Mouse (Mus musculus) neural tube, embryonic 14.5 days (tissue): ENCODE measurements around the gene Ap1m2. TPM values are rescaled to one million over a fixed set of nuclear protein-coding genes. Genes with fewer than 3 reads are reported as not detected.
"Not testable (repeated sequence)": the region's sequence is repeated elsewhere in the genome, so short reads cannot be mapped to it uniquely, and the experiment has no call there.

ENCODE experiments used
- ATAC-seq: fragments of 200-750 bp; cut with Nextera tagmentation; 2 replicates; pipeline ENCODE4 v1.8.0; 2017; ENCODE audit warnings: low read depth, mild to moderate bottlenecking, moderate TSS enrichment, moderate library complexity
- H3K27ac ChIP-seq: fragments of 300-500 bp; sonication (generic); 2 replicates; pipeline ENCODE4 v1.5.1; 2014; ENCODE audit warnings: low read depth, mild to moderate bottlenecking, control low read depth, low read length, moderate library complexity, mixed read lengths
- H3K27me3 ChIP-seq: fragments of 300-500 bp; sonication (generic); 2 replicates; pipeline ENCODE4 v1.6.1; 2014; ENCODE audit warnings: low read length; ENCODE audit not compliant: control insufficient read depth, insufficient read depth
- H3K36me3 ChIP-seq: fragments of 300-500 bp; sonication (generic); 2 replicates; pipeline ENCODE4 v1.6.1; 2014; ENCODE audit warnings: low read length, mixed read lengths; ENCODE audit not compliant: control insufficient read depth, insufficient read depth
- H3K4me1 ChIP-seq: fragments of 300-500 bp; sonication (generic); 2 replicates; pipeline ENCODE4 v1.6.1; 2014; ENCODE audit warnings: low read length; ENCODE audit not compliant: control insufficient read depth, insufficient read depth
- H3K4me2 ChIP-seq: fragments of 300-500 bp; sonication (generic); 2 replicates; pipeline ENCODE4 v1.6.1; 2014; ENCODE audit warnings: mild to moderate bottlenecking, low read depth, low read length, control low read depth
- H3K4me3 ChIP-seq: fragments of 300-500 bp; sonication (generic); 2 replicates; pipeline ENCODE4 v1.5.1; 2014; ENCODE audit warnings: low read depth, low read length, control low read depth, mixed read lengths
- H3K9ac ChIP-seq: fragments of 300-500 bp; sonication (generic); replicated peaks from 2 replicates; pipeline ENCODE4 v1.6.1; 2014; ENCODE audit warnings: low read depth, mild to moderate bottlenecking, control low read depth, low read length, mixed read lengths
- H3K9me3 ChIP-seq: fragments of 300-500 bp; sonication (generic); 2 replicates; pipeline ENCODE4 v1.6.1; 2016; ENCODE audit warnings: low read length; ENCODE audit not compliant: control insufficient read depth
- WGBS: fragments of 180-500 bp; shearing (Covaris S2); extraction: QIAGEN DNeasy Blood & Tissue Kit; methylation state at CpG from one replicate; pipeline ENCODE4 v1.1.7; 2014; 5-methylcytosine and 5-hydroxymethylcytosine counted together
- polyA plus RNA-seq: library from polyadenylated mRNA; unstranded; fragments of >200 nt; fragmentation: Nextera tagmentation; extraction: Ambion mirVana; gene quantifications from 2 replicates; pipeline ENCODE4 v1.2.1, GENCODE M21; 2014

Gene Ap1m2
- polyA plus RNA-seq, 1 experiment from 2014 or later = 2.3 TPM

DNA sequence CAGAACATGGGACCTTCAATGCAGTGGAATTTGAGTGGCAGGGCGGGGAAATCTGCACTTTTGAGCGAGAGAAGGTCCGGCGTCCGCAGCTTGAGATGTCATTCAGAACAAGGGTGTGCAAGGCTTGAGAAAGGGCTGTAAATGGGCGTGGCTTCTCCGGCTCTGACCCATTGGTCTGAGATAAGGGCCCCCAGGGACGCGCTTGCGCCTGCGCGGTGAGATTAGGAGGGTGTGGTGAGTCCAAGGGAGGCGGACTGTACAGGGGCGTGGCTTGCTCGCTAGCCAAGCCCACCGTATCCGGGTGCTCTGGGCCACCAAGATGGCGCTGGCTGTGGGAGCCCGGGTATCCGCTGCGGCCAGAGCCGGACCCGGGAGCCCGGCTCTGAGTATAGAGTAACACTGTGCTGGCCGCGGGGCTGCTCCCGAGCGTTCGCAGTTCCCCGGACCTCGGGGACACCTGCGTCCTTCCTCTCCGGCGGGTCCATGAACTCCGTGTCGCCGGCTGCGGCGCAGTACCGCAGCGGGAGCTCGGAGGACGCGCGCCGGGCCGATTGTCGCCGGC, 47.1 kb downstream of the Ap1m2 start, which contains the start of gene Atg4d:
Atg4d (plus strand) TSS at position 294 of the 562 bp plus-strand sequence.
- Histone ChIP-seq H3K9ac (peak within 1 kb of the TSS; percentile 81), H3K27ac (peak within 1 kb of the TSS; percentile 60), H3K4me3 (peak within 1 kb of the TSS; percentile 94), H3K36me3 (peaks cover 11% of the 10 kb centered on the region), H3K9me3 (no peaks in the 10 kb centered on the region), H3K4me1 (peaks cover 18% of the 10 kb centered on the region), H3K4me2 (peak within 1 kb of the TSS; percentile 88), H3K27me3 (no peaks in the 10 kb centered on the region)
- WGBS = under 1% methylated on average over 44 of the region's 49 CpGs
- ATAC-seq = peak; percentile 97

DNA sequence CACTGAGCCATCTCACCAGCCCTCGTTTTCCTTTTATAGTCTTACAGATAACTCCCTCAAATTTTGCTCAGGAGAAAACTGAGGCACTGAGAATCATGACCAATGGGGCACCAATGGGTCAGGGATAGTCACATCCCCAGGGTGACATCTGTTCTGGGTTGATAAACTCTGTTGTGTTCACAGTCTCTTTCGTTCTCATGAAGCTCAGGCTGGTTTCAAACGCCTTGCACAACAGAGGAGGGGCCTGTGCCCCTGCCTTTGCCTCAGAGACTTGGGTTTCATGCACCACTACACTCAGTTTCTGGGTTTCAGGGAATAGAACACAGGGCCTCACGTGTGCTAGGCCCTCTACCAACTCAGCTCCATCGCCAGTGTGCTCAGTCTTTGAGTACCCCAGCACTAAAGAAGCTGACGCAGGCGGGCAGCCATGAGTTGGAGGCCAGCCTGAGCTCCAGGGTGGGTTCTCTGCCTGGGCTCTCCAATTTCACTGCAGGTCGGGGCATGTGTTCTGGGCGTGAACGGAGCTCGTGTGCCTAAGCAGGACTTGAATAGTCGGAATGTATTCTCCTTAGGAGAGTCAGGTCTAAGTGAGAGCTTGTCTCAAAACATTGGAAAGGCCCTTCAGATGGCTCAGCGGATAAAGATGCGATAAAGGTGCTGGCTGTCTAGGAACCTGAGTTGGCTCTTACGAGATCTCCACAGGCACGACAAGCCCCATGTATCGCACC, 47.7 kb downstream of the Ap1m2 start:
- Histone ChIP-seq H3K4me1 (peaks cover 18% of the 10 kb centered on the region), H3K4me3 (peak overlapping the region; percentile 94)
- ATAC-seq = peak; percentile 5; the same call in 1 of the 2 replicates

DNA sequence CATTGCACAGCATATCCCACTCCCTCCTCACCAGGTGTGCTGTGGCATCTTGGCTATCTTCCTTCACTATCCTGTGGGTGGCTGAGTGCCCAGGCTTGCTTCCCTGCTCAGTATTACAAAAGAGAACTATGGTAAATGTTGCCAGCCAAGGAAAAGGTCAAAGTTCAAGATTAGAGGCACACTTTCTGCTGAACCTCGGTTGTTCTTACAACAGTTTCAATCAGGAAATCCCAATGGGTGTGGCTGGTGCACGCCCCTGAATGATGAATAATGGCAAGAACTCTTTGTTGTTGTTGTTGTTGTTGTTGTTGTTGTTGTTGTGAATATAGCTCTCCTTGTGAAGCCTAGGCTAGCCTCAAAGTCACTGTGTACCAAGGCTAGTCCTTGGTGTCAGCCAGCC, 50.3 kb downstream of the Ap1m2 start:
- WGBS = 75% methylated on average over 2 of the region's 2 CpGs

More for the DNA sequence above, 47.7 kb downstream of the Ap1m2 start:
- H3K9ac ChIP-seq = peak overlapping the region; percentile 81
- peak overlapping the region; percentile 60 for H3K27ac ChIP-seq
- WGBS = 14% methylated on average over 17 of the region's 17 CpGs
- H3K4me2 ChIP-seq = peak overlapping the region; percentile 88
- 0 out of 2 replicates have a peak, but pooled peaks cover 6% of the 10 kb centered on the region for H3K36me3 ChIP-seq
- no peaks in the 10 kb centered on the region for H3K9me3 ChIP-seq
- no peaks in the 10 kb centered on the region for H3K27me3 ChIP-seq

DNA sequence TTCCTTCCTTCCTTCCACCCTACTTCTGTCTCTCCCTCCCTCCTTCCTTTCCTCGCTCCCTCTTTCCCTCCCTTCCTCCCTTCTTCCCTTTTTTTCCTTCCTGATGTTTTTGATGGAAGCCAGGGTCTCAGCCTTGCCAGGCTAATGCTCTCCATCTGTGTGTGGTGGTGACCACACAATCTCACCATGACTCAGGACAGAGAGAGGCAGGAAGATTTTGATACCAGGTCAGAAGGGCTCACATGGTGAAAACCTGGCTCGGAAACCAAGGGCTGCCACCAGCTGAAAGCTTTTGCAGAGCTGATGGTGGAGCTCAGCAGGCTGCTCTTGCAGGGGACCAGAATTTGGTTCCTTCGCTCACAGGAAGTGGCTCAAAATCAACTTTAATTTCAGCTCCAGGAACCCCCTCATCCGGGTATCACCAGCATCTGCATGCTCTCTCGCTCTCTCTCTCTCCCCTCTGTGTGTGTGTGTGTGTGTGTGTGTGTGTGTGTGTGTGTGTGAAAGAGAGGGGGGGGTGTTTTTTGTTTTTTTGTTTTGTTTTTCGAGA, 51.6 kb downstream of the Ap1m2 start:
- no peak for ATAC-seq
- Histone ChIP-seq H3K4me3 (no peak overlapping the region), H3K9me3 (no peaks in the 10 kb centered on the region), H3K36me3 (no peaks in the 10 kb centered on the region), H3K4me2 (no peak overlapping the region), H3K9ac (no peak overlapping the region), H3K27me3 (no peaks in the 10 kb centered on the region), H3K27ac (no peak overlapping the region), H3K4me1 (peaks cover 4% of the 10 kb centered on the region; the same call in 1 of the 2 replicates)
- 80% methylated on average over 6 of the region's 6 CpGs for WGBS

More for the DNA sequence above, 50.3 kb downstream of the Ap1m2 start:
- Histone ChIP-seq H3K36me3 (no peaks in the 10 kb centered on the region), H3K4me2 (no peak overlapping the region), H3K27me3 (no peaks in the 10 kb centered on the region), H3K4me1 (peaks cover 15% of the 10 kb centered on the region), H3K9ac (no peak overlapping the region), H3K27ac (no peak overlapping the region), H3K9me3 (no peaks in the 10 kb centered on the region), H3K4me3 (no peak overlapping the region)
- ATAC-seq = no peak

DNA sequence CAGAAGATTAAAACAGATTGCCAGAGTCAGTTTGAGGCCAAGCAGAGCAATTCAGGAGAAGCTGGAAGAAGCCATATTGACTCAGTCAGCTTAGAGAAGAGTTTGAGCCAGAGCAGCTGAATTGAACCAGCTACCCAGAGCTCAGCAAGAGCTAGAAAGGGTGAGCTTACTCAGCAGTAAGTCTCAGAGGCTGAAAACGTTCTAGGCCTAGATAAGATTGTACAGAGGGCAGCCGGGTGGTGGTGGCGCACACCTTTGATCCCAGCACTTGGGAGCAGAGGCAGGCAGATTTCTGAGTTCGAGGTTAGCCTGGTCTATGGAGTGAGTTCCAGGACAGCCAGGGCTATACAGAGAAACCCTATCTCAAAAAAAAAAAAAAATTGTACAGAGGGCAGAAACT, 55.8 kb downstream of the Ap1m2 start:
- H3K4me2 ChIP-seq, H3K9me3 ChIP-seq, ATAC-seq, H3K4me3 ChIP-seq, H3K4me1 ChIP-seq, H3K9ac ChIP-seq, H3K27me3 ChIP-seq, H3K27ac ChIP-seq, H3K36me3 ChIP-seq: not testable (repeated sequence)
- WGBS = 79% methylated on average over 4 of the region's 4 CpGs

DNA sequence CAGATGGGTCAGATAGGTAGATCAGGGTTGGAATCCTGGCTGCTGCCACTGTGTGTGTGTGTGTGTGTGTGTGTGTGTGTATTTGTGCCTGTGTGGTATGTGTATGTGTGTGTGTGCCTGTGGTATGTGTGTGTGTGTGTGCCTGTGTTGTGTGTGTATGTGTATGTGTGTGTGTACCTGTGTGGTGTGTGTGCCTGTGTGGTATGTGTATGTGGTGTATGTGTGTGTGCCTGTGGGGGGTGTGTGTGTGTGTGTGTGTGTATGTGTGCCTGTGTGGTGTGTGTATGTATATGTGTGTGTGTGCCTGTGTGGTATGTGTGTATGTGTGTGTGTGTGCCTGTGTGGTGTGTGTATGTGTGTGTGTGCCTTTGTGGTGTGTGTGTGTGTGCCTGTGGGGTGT, 57.4 kb downstream of the Ap1m2 start:
- Histone ChIP-seq H3K27ac (no peak overlapping the region), H3K4me1 (no peaks in the 10 kb centered on the region), H3K4me2 (no peak overlapping the region), H3K36me3 (no peaks in the 10 kb centered on the region), H3K27me3 (peaks cover 5% of the 10 kb centered on the region; the same call in 1 of the 2 replicates), H3K9me3 (no peaks in the 10 kb centered on the region), H3K9ac (no peak overlapping the region), H3K4me3 (no peak overlapping the region)
- no peak for ATAC-seq

DNA sequence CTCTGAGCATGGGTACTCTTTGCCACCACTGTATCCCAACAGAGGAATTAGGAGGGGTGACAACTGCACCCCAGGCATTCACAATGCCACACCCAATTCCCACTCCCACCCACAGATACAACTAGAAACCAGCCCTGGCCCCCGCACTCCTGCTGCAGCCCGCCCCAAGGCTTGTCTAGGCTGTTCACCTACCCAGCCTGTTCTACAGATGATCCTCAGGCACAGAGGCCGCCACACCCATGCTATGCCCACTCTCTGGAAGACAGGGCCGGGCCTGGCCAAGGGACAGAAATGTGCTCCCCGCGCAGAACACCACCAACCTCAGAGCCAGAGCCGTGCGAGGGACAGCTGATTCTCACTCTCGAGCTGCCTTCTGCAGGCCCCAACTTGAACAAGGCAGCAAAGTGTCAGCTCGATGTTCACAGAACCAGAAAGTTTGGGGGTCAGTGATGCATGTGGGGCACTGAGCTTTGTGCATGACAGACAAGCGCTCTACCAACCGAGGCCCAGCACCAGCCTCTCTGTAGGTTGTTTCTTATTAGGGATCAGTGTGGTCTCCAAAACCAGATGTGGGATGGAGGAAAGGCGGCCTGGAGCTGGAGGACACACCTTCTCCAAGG, 60.9 kb downstream of the Ap1m2 start:
- Histone ChIP-seq H3K9ac (no peak overlapping the region), H3K9me3 (no peaks in the 10 kb centered on the region), H3K4me2 (no peak overlapping the region), H3K4me1 (no peaks in the 10 kb centered on the region), H3K4me3 (no peak overlapping the region), H3K27me3 (peaks cover 27% of the 10 kb centered on the region), H3K27ac (no peak overlapping the region), H3K36me3 (no peaks in the 10 kb centered on the region)
- ATAC-seq = no peak
- WGBS = 77% methylated on average over 13 of the region's 13 CpGs

DNA sequence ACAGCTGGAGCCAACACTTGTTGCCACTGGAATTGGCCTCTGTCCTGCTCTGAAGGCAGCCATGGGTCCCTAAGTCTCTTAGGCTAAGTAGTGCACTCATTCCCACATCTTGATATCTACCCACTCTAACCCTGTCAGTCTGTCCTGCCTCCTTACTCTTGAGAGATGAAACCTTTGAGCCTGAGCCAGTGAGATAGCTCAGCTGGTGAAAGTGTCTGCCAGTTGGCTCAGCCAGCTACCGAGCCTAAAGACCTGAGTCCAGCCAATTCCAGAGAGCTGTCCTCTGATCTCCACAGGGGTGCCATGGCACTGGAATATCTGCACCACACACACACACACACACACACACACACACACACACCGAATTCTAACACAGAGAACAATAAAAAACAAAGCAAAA, 61.6 kb downstream of the Ap1m2 start:
- Histone ChIP-seq H3K4me3 (no peak overlapping the region), H3K9ac (no peak overlapping the region), H3K27me3 (peaks cover 31% of the 10 kb centered on the region), H3K9me3 (no peaks in the 10 kb centered on the region), H3K4me2 (no peak overlapping the region), H3K36me3 (no peaks in the 10 kb centered on the region), H3K4me1 (no peaks in the 10 kb centered on the region), H3K27ac (no peak overlapping the region)
- no peak for ATAC-seq
- 54% methylated on average over 2 of the region's 2 CpGs for WGBS
